Mouse (Mus musculus) heart, postnatal 0 days (tissue): ENCODE results near the gene 4933402J07Rik.

Experiments
- CTCF ChIP-seq: IDR thresholded peaks from 2 replicates; pipeline ENCODE4 v1.5.1; 2016; ENCODE audit warnings: antibody characterized with exemption, control low read depth, low read depth
- EP300 ChIP-seq: IDR thresholded peaks from 2 replicates; pipeline ENCODE4 v1.6.1; 2016; ENCODE audit warnings: antibody characterized with exemption, low read depth

- TF ChIP-seq CTCF (no peak), EP300 (no peak)
These were observed 23.7 kb upstream of the 4933402J07Rik start for GRCm38 (mm10) chr8:87539829-87540394.
